Mouse (Mus musculus): ENCODE measurements around the gene Anln. TPM values are rescaled to one million over a fixed set of nuclear protein-coding genes. Genes with fewer than 3 reads are reported as not detected.

Gene Anln
- polyA plus RNA-seq, 1 experiment = 12.9 TPM

GRCm38 (mm10) chr9:22302199-22302598, 86.8 kb downstream of the Anln start:
- TF ChIP-seq GATA1 (IDR thresholded peaks at IDR 0.05; ENCODE audit: low read length) = no peak

Other genes with a start within 250 kb of the Anln start
- 87.8 and 135 TPM in 2 replicates for gene Pigyl, start 232.3 kb downstream of the Anln start, polyA plus RNA-seq (2012)
- gene Zfp872, start 201.1 kb downstream of the Anln start, polyA plus RNA-seq (2012) = not detected in 2 replicates
- 6.1 and 8.8 TPM in 2 replicates for gene Zfp809, start 163.5 kb downstream of the Anln start, polyA plus RNA-seq (2012)
- gene Zfp599, start 129.3 kb downstream of the Anln start, polyA plus RNA-seq (2012) = 0.09 TPM in 2 replicates
- 4.2 and 4.8 TPM in 2 replicates for gene Zfp810, start 81.5 kb downstream of the Anln start, polyA plus RNA-seq (2012)
- gene 9530077C05Rik, start 22.3 kb upstream of the Anln start, polyA plus RNA-seq (2012) = 0.72 and 1.5 TPM in 2 replicates
- gene Gm17545, start 65.1 kb upstream of the Anln start, polyA plus RNA-seq (2012) = not detected in 2 replicates
- 129 and 162 TPM in 2 replicates for gene Rp9, start 80.6 kb upstream of the Anln start, polyA plus RNA-seq (2012)
- 0.65 and 1.7 TPM in 2 replicates for gene Bbs9, start 86.5 kb upstream of the Anln start, polyA plus RNA-seq (2012)